Mouse (Mus musculus): ENCODE results near the gene Dlg2.

GRCm38 (mm10) chr7:91429712-91430275 lies 953.3 kb downstream of the Dlg2 start:
- TF ChIP-seq CTCF (conservative IDR thresholded peaks at IDR 0.05; ENCODE audit: low read length) (no peak), NANOG (IDR thresholded peaks at IDR 0.05; ENCODE audit: borderline replicate concordance, low read length) (no peak)
